Mouse (Mus musculus) embryonic facial prominence, embryonic 10.5 days (tissue): ENCODE data around the gene Pde7b. TPM values are rescaled to one million over a fixed set of nuclear protein-coding genes. Genes with fewer than 3 reads are reported as not detected.
A peak's percentile ranks its signal among the peaks of the same experiment; 100 is the strongest.

Source experiments
- DNase-seq: peaks from one replicate; pipeline ENCODE4 v3.0.0-alpha.2; 2017; ENCODE audit warnings: low spot score
- H3K27ac ChIP-seq: fragments of 300-500 bp; sonication (generic); replicated peaks from 2 replicates; pipeline ENCODE4 v1.5.1; 2016; ENCODE audit warnings: mild to moderate bottlenecking
- H3K27me3 ChIP-seq: fragments of 300-500 bp; sonication (generic); replicated peaks from 2 replicates; pipeline ENCODE4 v1.6.1; 2016; ENCODE audit warnings: low read depth, mild to moderate bottlenecking; ENCODE audit not compliant: poor library complexity, severe bottlenecking
- H3K36me3 ChIP-seq: fragments of 300-500 bp; sonication (generic); replicated peaks from 2 replicates; pipeline ENCODE4 v1.6.1; 2016; ENCODE audit warnings: mild to moderate bottlenecking, moderate library complexity
- H3K4me1 ChIP-seq: fragments of 300-500 bp; sonication (generic); 2 replicates; pipeline ENCODE4 v1.6.1; 2016
- H3K4me3 ChIP-seq: fragments of 300-500 bp; sonication (generic); 2 replicates; pipeline ENCODE4 v1.5.1; 2016; ENCODE audit warnings: mild to moderate bottlenecking, moderate library complexity
- H3K9me3 ChIP-seq: fragments of 300-500 bp; sonication (generic); 2 replicates; pipeline ENCODE4 v1.6.1; 2016; ENCODE audit warnings: mild to moderate bottlenecking
- WGBS: fragments of 180-500 bp; shearing (Covaris S2); methylation state at CpG from one replicate; pipeline ENCODE4 v1.1.7; 2016; 5-methylcytosine and 5-hydroxymethylcytosine counted together
- polyA plus RNA-seq: library from polyadenylated mRNA; unstranded; fragments of >200 nt; fragmentation: Nextera tagmentation; extraction: Ambion mirVana; gene quantifications from 2 replicates; pipeline ENCODE4 v1.2.1, GENCODE M21; 2016

The Pde7b gene
- 1.7 and 2.8 TPM in 2 replicates for polyA plus RNA-seq

DNA sequence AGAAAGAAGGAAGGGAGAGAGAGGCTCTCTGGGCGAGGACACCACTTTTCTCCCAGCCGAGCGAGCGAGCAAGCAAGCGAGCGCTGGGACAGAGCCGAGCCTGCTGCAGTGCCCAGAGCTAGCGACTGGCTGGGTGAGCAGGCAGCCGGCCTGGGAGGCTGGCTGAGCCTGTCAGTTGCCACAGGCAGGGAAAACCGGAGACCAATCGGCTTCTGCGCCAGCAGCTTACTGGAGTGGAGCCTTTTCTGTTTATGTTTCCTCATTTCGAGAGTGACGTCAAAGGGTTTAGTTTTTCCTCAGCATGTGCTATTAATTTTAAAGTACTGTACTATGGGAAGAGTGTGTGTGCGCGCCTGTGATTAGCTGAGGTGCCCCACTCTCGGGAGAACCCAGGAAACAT is at the start of gene Pde7b:
Gene Pde7b, minus strand, starts transcription at position 173 of the 400 bp plus-strand sequence.
- Histone ChIP-seq H3K9me3 (no peaks in the 10 kb centered on the region), H3K27me3 (no peaks in the 10 kb centered on the region), H3K4me1 (peaks cover 38% of the 10 kb centered on the region), H3K4me3 (peak within 1 kb of the TSS; percentile 50), H3K27ac (peak within 1 kb of the TSS; percentile 62), H3K36me3 (no peaks in the 10 kb centered on the region)
- 8% methylated on average over 17 of the region's 17 CpGs for WGBS
- DNase-seq = peak; percentile 87

DNA sequence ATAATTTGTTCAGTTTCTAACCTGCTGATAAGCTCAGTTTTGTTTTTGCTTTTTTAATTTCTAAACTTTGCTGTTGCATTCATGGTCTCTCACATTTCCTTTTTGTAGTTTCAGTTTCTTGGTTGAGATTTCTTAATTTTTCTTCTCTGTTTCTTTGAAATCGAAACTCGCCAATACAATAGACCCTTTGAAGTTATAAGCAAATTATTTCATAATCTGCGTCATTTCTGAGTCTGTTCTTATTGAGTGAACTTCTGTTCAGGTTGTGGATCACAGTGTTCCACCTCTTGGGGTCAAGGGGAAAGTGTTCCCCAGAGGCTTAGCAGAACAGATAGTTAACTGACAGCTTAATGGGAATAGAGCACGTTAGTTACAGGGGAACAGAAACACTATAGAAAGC is 47.2 kb upstream of the Pde7b start:
- Histone ChIP-seq H3K36me3 (no peaks in the 10 kb centered on the region), H3K27me3 (no peaks in the 10 kb centered on the region), H3K4me3 (no peak overlapping the region), H3K9me3 (no peaks in the 10 kb centered on the region), H3K4me1 (peaks cover 5% of the 10 kb centered on the region), H3K27ac (no peak overlapping the region)
- DNase-seq = no peak
- 79% methylated on average over 4 of the region's 4 CpGs for WGBS

DNA sequence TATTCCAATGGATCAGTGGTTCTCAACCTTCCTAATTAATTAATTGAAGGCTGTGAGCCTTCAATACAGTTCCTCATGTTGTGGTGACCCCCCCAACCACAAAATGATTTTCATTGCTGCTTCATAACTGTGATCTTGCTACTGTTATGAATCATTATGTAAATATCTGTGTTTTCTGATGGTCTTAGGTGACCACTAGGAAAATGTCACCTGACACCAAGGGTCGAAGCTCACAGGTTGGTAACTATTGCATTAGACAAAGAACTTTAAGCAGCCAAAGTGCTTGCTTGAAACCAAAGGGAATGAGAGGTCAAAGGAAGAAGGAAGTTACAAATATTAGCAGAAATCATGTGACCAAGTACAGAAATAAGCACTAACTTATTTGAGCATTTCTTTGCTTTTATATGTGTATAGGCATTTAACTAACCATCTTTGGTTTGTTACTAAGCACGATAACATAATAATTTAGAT is 45.6 kb upstream of the Pde7b start:
- H3K36me3 ChIP-seq = no peaks in the 10 kb centered on the region
- WGBS = 86% methylated on average over 2 of the region's 2 CpGs
- H3K4me3 ChIP-seq = no peak overlapping the region
- H3K27ac ChIP-seq = no peak overlapping the region
- H3K9me3 ChIP-seq = no peaks in the 10 kb centered on the region
- H3K4me1 ChIP-seq = peaks cover 5% of the 10 kb centered on the region
- H3K27me3 ChIP-seq = no peaks in the 10 kb centered on the region
- no peak for DNase-seq

DNA sequence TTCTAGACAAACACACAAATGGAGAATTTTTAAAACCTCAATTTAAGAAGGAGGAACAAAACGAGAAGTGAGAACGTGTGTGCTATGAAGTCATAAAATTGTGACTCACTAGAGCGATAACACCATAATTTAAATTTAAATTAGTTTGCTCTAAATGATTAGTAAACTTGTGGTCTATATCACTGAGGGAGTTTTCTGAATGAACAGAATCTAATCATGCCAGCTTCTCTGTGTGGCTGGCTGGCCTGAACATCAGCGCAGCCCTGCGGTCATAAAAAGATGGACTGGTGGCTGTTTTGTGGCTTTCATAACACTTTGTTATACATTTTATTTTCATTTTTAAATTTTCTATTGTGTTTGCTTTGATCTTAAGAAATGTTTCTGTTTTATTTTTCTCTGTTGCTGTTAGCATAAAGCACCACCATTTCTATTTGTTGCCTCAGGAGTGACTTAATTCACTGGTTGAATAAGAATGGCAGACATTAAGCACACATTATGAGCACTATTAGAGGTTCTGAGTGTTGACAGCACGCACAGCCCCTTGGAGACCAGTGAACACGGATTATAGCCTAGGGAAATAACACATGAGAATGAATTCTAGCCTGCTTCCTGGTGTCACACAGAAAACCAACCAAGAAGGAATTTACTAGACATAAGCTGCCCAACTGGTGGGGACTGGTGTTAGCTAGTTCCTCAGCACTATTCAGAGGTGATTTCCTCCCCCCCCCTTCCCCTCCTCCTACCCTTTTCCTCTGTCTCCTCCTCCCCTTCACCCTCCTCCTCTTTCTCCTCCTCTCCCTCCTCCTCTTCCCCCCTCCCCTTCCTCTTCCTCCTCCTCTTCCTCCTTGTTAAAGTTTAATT is 44.9 kb upstream of the Pde7b start:
- H3K27me3 ChIP-seq = no peaks in the 10 kb centered on the region
- H3K27ac ChIP-seq = no peak overlapping the region
- H3K9me3 ChIP-seq = no peaks in the 10 kb centered on the region
- WGBS = 77% methylated on average over 7 of the region's 7 CpGs
- no peaks in the 10 kb centered on the region for H3K36me3 ChIP-seq
- DNase-seq = no peak
- peaks cover 5% of the 10 kb centered on the region for H3K4me1 ChIP-seq
- H3K4me3 ChIP-seq = no peak overlapping the region

DNA sequence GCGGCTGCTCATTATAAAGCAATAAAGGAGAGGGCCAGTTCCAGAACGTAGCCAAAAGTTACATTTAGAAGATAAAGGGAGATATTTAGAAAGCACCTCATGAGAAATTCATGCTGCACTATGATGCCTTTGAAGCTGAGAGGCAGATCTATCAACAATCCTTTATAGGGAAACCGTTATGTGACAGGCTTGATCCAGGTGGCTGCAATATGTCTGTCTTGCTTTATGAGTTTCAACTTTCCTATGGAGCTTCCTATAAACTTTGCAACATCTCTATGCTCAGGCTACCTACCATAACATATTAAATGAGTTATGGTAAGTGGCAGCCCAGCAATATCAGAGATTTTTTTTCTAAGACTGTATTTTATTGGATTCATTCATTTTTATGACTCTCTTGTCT is 39.5 kb upstream of the Pde7b start:
- 80% methylated on average over 3 of the region's 3 CpGs for WGBS
- Histone ChIP-seq H3K4me1 (no peaks in the 10 kb centered on the region), H3K36me3 (no peaks in the 10 kb centered on the region), H3K4me3 (no peak overlapping the region), H3K27ac (no peak overlapping the region), H3K27me3 (no peaks in the 10 kb centered on the region), H3K9me3 (no peaks in the 10 kb centered on the region)
- DNase-seq = no peak

DNA sequence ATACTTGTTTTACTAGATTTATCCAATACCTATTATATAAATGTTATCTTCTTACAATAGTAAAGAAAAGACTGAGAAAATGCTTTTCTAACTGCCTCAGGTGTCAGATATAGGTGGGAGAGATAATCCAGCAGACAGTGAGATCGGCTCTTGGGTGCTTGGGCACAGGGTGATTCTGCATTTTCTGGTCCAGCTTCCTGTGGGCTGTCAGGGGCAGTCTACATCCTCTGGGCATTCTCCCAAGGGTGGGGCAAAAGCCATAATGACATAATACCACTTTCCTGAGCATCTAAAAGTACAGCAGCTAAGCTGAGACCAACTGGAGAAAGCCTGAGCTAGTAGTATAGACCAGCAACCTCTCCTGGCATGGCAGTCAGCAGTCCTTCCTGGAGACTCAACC is 34.1 kb upstream of the Pde7b start:
- no peaks in the 10 kb centered on the region for H3K36me3 ChIP-seq
- H3K4me3 ChIP-seq = no peak overlapping the region
- H3K4me1 ChIP-seq = 0 out of 2 replicates have a peak, but pooled peaks cover 6% of the 10 kb centered on the region
- H3K9me3 ChIP-seq = no peaks in the 10 kb centered on the region
- no peak for DNase-seq
- no peak overlapping the region for H3K27ac ChIP-seq
- 88% methylated on average over 1 of the region's 1 CpGs for WGBS
- no peaks in the 10 kb centered on the region for H3K27me3 ChIP-seq

DNA sequence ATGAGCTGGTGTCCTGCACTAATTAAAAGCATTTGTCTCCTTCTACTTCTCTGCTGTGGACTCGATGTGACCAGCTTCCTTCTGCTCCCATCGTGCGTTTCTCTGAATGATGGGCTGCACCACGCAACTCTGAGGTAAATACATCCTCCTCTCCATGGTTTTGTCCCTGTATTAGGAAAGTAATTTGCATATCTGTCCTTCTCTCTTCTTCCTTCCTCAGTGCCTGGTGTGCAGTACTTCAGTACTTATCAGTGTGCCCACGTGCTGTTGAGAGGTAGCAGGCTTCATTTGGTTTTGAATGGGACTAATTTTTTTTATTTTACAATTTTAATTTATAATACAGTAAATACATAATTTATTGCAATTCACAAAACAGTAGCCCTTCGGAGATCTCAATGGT is 33.4 kb upstream of the Pde7b start:
- no peak overlapping the region for H3K27ac ChIP-seq
- WGBS = 81% methylated on average over 6 of the region's 6 CpGs
- H3K4me3 ChIP-seq = no peak overlapping the region
- 0 out of 2 replicates have a peak, but pooled peaks cover 6% of the 10 kb centered on the region for H3K4me1 ChIP-seq
- H3K9me3 ChIP-seq = no peaks in the 10 kb centered on the region
- DNase-seq = no peak
- H3K27me3 ChIP-seq = no peaks in the 10 kb centered on the region
- no peaks in the 10 kb centered on the region for H3K36me3 ChIP-seq

DNA sequence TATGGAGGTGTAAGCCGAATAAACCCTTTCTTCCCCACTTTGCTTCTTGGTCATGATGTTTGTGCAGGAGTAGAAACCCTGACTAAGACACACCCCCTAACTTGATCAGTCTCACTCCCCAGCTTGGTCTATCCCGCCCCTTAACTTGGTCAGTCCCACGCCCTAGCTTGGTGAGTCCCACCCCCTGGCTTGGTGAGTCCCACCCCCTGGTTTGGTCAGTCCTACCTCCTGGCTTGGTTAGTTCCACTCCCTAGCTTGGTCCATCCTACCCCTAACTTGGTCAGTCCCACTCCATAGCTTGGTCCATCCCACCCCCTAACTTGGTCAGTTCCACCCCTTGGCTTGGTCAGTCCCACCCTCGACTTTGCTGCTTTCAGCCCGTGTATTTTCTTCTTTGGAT is 31.3 kb upstream of the Pde7b start:
- Histone ChIP-seq H3K27ac (no peak overlapping the region), H3K4me1 (0 out of 2 replicates have a peak, but pooled peaks cover 6% of the 10 kb centered on the region), H3K27me3 (no peaks in the 10 kb centered on the region), H3K9me3 (no peaks in the 10 kb centered on the region), H3K4me3 (no peak overlapping the region), H3K36me3 (no peaks in the 10 kb centered on the region)
- WGBS = 94% methylated on average over 5 of the region's 5 CpGs
- no peak for DNase-seq

DNA sequence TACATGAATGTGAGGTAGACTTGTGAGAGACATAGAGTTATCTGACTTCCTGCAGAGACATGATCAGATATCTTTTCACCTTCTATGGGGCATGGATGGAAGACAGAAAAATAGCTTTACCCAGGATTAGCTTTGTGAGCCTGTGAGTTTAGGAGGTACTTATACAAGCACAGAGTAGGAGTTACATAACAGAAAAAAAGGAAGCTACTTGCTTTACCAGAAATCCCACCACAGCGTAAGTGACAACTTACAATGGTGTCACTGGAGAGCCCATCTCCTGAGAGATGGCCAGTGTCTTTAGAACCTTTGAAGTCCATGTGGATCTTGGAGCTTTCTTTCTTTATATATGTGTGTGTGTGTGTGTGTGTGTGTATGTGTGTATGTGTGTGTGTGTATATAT is 28.0 kb upstream of the Pde7b start:
- H3K27me3 ChIP-seq = no peaks in the 10 kb centered on the region
- H3K4me3 ChIP-seq = no peak overlapping the region
- H3K4me1 ChIP-seq = peaks cover 15% of the 10 kb centered on the region
- H3K36me3 ChIP-seq = no peaks in the 10 kb centered on the region
- H3K27ac ChIP-seq = no peak overlapping the region
- H3K9me3 ChIP-seq = no peaks in the 10 kb centered on the region
- 98% methylated on average over 1 of the region's 1 CpGs for WGBS
- no peak for DNase-seq

DNA sequence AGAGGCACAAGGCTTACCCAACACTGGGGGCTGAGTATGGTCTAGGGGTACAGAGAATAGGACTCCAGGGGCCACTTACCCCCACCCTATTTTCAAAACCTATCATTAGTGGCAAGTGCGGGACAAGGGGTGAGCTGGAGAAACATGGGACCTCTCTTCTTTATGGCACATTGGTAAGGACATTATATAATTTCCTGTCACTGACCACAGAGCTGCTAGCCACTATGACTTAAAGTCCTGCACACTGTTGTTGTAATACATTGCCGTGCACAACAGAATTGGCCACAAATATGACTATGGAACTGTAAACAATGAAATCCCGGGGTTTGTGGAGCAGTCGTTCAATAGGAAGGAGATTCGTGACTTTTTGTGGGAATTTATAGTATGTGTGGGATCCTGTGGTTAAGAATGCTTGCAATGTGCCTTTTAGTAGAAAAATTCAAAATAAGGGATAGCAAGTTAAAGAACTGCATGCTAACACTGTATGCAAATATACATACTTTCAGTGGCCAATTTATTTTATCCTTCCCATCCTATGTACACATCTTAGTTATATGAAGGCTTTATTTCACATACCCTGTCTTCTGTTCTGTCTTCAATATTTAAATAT is 25.9 kb upstream of the Pde7b start:
- H3K36me3 ChIP-seq = no peaks in the 10 kb centered on the region
- H3K27me3 ChIP-seq = no peaks in the 10 kb centered on the region
- 93% methylated on average over 5 of the region's 5 CpGs for WGBS
- no peak for DNase-seq
- H3K27ac ChIP-seq = 0 out of 2 replicates have a peak overlapping the region, but pooled peaks have one; percentile 35
- peaks cover 11% of the 10 kb centered on the region for H3K4me1 ChIP-seq
- H3K4me3 ChIP-seq = no peak overlapping the region
- no peaks in the 10 kb centered on the region for H3K9me3 ChIP-seq

DNA sequence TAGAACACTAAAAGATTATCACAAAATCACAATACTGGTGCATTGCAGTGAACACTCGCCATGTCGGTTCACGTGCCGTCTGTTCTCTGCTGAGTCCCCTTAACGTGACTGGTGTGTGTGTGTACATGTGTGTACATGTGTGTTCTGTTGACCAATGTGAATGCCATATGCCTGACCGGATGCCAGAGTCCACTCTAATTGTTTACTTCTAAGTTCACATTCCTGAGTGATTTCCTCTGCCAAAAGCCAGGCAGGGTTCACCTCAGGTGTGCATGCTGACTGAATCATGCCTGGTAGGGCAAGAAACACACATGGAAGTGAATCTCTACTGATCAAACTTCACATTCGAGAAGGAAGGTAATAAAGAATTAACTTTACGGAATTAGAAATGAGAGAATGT is 24.1 kb upstream of the Pde7b start:
- Histone ChIP-seq H3K36me3 (no peaks in the 10 kb centered on the region), H3K4me1 (peaks cover 9% of the 10 kb centered on the region), H3K9me3 (no peaks in the 10 kb centered on the region), H3K4me3 (no peak overlapping the region), H3K27me3 (no peaks in the 10 kb centered on the region), H3K27ac (no peak overlapping the region)
- WGBS = 91% methylated on average over 8 of the region's 8 CpGs
- DNase-seq = no peak

DNA sequence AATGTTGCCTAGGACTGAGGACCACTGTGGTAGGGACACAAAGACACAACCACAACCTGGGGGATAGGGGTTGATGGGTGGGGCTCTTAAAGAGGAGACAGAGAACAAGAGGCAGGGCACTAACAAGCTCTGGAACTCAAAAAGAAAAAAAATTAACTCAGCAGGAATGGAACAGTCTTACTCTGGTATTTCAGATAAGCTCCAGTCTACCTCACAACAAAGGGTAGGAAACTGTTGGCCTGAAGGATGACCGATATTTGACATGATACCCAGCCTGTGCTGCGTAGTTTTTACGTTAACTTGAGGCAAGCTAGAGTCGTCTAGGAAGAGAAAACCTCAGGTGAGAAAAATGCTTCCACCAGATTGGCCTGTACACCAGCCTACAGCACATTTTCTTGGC is 22.4 kb upstream of the Pde7b start:
- WGBS = 93% methylated on average over 4 of the region's 4 CpGs
- Histone ChIP-seq H3K27me3 (no peaks in the 10 kb centered on the region), H3K9me3 (no peaks in the 10 kb centered on the region), H3K36me3 (no peaks in the 10 kb centered on the region), H3K4me1 (peaks cover 9% of the 10 kb centered on the region), H3K4me3 (no peak overlapping the region), H3K27ac (no peak overlapping the region)
- DNase-seq = no peak

DNA sequence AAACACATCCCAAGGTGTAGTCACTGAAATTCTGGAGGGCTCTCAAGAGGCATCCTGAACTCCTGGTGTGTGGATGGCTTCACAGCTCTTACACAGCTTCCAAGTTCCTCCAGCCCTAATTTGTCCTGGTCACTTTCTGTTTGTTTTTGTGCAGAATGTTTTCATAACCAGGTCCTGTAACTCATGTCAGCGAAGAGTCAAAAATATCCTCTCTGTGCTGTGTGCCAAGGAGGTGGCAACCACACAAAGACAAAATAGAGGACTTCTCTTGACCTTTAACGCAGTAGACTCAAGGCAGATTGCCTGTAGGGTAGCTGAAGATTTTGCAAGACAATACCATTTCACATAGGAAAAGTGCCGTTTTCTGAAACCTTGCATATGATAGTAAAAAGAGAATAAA is 14.9 kb upstream of the Pde7b start:
- no peak overlapping the region for H3K4me3 ChIP-seq
- H3K27ac ChIP-seq = no peak overlapping the region
- no peak for DNase-seq
- H3K27me3 ChIP-seq = no peaks in the 10 kb centered on the region; the same call in 1 of the 2 replicates
- H3K9me3 ChIP-seq = no peaks in the 10 kb centered on the region
- H3K36me3 ChIP-seq = no peaks in the 10 kb centered on the region
- H3K4me1 ChIP-seq = peaks cover 21% of the 10 kb centered on the region
- 81% methylated on average over 3 of the region's 3 CpGs for WGBS
